9 mouse cellular contexts compared by ENCODE assay signal in genomic region chr2:148045543-148045936, GRCm38 (mm10). TPM values are rescaled to one million over a fixed set of nuclear protein-coding genes. Genes with fewer than 3 reads are reported as not detected.
A peak's percentile ranks its signal among the peaks of the same experiment; 100 is the strongest.
DNase-seq lines count a peak whose midpoint lies in the region; ATAC-seq lines count a peak whose summit lies in the region.
"Had no signal": no experiment of that assay in that cellular context is flagged by ENCODE, and none has a peak within 500 bp of the region (broad histone marks: within the 10 kb centered on the region; RNA-seq: fewer than 3 reads in every experiment).

No protein-coding gene starts in this region.

- WGBS in heart, embryonic 13.5 days = under 1% methylated on average over 25 of the region's 25 CpGs
- 0% methylated on average over 24 of the region's 25 CpGs for WGBS in forebrain, embryonic 12.5 days
- WGBS in limb, embryonic 13.5 days = 0% methylated on average over 25 of the region's 25 CpGs

- H3K9me3 ChIP-seq in heart, embryonic 13.5 days = no peaks in the 10 kb centered on the region
- H3K9me3 ChIP-seq in forebrain, embryonic 12.5 days = no peaks in the 10 kb centered on the region
- H3K9me3 ChIP-seq in limb, embryonic 13.5 days = no peaks in the 10 kb centered on the region; the same call in 1 of the 2 replicates

- H3K27ac ChIP-seq in heart, embryonic 13.5 days (replicated peaks) = no peak overlapping the region
- H3K27ac ChIP-seq in forebrain, embryonic 12.5 days = no peak overlapping the region
- no peak overlapping the region for H3K27ac ChIP-seq in limb, embryonic 13.5 days

- H3K27me3 ChIP-seq in heart, embryonic 13.5 days (replicated peaks) = peaks cover 100% of the 10 kb centered on the region
- peaks cover 98% of the 10 kb centered on the region for H3K27me3 ChIP-seq in forebrain, embryonic 12.5 days
- peaks cover 100% of the 10 kb centered on the region for H3K27me3 ChIP-seq in limb, embryonic 13.5 days

- peak overlapping the region; percentile 78 for H3K4me2 ChIP-seq in heart, embryonic 13.5 days
- H3K4me2 ChIP-seq in forebrain, embryonic 12.5 days = peak overlapping the region; percentile 41
- peak overlapping the region; percentile 60 for H3K4me2 ChIP-seq in limb, embryonic 13.5 days (replicated peaks)

- ATAC-seq in heart, embryonic 13.5 days (ENCODE audit: extremely low read depth, insufficient number of reproducible peaks, low FRiP score, low TSS enrichment) = no peak
- ATAC-seq in forebrain, embryonic 12.5 days (ENCODE audit: low FRiP score) = no peak
- no peak for ATAC-seq in limb, embryonic 13.5 days (ENCODE audit: low FRiP score, low read depth)

- no peaks in the 10 kb centered on the region for H3K36me3 ChIP-seq in heart, embryonic 13.5 days
- H3K36me3 ChIP-seq in forebrain, embryonic 12.5 days (replicated peaks) = no peaks in the 10 kb centered on the region
- H3K36me3 ChIP-seq in limb, embryonic 13.5 days = no peaks in the 10 kb centered on the region
- H3K36me3 ChIP-seq: G1E had no signal

- peaks cover 43% of the 10 kb centered on the region for H3K4me1 ChIP-seq in heart, embryonic 13.5 days
- H3K4me1 ChIP-seq in forebrain, embryonic 12.5 days = peaks cover 32% of the 10 kb centered on the region
- peaks cover 31% of the 10 kb centered on the region for H3K4me1 ChIP-seq in limb, embryonic 13.5 days

- no peak for DNase-seq in heart, adult 18-20 months
- DNase-seq in neural tube, embryonic 10.5 days (ENCODE audit: extremely low spot score, low spot score) = peak; percentile 49
- no peak for DNase-seq in left cerebral cortex, postnatal 4 days
- no peak for DNase-seq in frontal cortex, postnatal 10 days (ENCODE audit: low spot score in 2 of 2)
- DNase-seq in urinary bladder, postnatal 36 days (ENCODE audit: low spot score in 2 of 2) = no peak

- H3K9ac ChIP-seq in heart, embryonic 13.5 days = peak overlapping the region; percentile 56; the same call in 1 of the 2 replicates
- no peak overlapping the region for H3K9ac ChIP-seq in forebrain, embryonic 12.5 days
- H3K9ac ChIP-seq in limb, embryonic 13.5 days = no peak overlapping the region

- H3K4me3 ChIP-seq in heart, embryonic 13.5 days = peak overlapping the region; percentile 56
- H3K4me3 ChIP-seq in forebrain, embryonic 12.5 days (replicated peaks) = peak overlapping the region; percentile 26
- peak overlapping the region; percentile 40 for H3K4me3 ChIP-seq in limb, embryonic 13.5 days

- intact Hi-C loops in left cerebral cortex, postnatal 4 days (cut with DNase I) = loop anchor here (10.0 kb wide), 2 partner anchors 241 to 1211 kb away; no protein-coding TSS in a partner anchor

RNA-seq across cellular contexts. Expression of gene Foxa2, which starts 1.2 kb away (rescaled TPM):
- 1.2 and 1.8 TPM in 2 replicates for polyA plus RNA-seq in heart, embryonic 13.5 days (2015; fragmentation: Nextera tagmentation; extraction: Ambion mirVana)
- under 1 TPM in 1 of 2 experiments, not detected in 1; 0.23 TPM for total RNA-seq in heart, adult 18-20 months (2021)
- polyA plus RNA-seq in forebrain, embryonic 12.5 days (2016; fragmentation: Nextera tagmentation; extraction: Ambion mirVana) = 0.28 and 0.66 TPM in 2 replicates
- 0.06 TPM in 1 of 2 replicates, not detected in the other for polyA plus RNA-seq in limb, embryonic 13.5 days (2015; fragmentation: Nextera tagmentation; extraction: Ambion mirVana)
- total RNA-seq in left cerebral cortex, postnatal 4 days (2021) = not detected
- polyA plus RNA-seq: G1E had no signal
